Mouse (Mus musculus): ENCODE results near the gene Rad54l. TPM values are rescaled to one million over a fixed set of nuclear protein-coding genes. Genes with fewer than 3 reads are reported as not detected.

The Rad54l gene
- 7.1 TPM for polyA plus RNA-seq (2015; fragmentation: Illumina TruSeq; extraction: RNeasy Lipid Tissue Mini Kit (QIAGEN cat#74804); ENCODE audit: insufficient read depth, low replicate concordance)

GRCm38 (mm10) chr4:116123602-116124519 is at the start of gene Rad54l, which contains the start of gene Pomgnt1:
Gene Rad54l, minus strand, starts transcription at chr4:116123690.
Gene Pomgnt1, plus strand, starts transcription at chr4:116123840.

DNA sequence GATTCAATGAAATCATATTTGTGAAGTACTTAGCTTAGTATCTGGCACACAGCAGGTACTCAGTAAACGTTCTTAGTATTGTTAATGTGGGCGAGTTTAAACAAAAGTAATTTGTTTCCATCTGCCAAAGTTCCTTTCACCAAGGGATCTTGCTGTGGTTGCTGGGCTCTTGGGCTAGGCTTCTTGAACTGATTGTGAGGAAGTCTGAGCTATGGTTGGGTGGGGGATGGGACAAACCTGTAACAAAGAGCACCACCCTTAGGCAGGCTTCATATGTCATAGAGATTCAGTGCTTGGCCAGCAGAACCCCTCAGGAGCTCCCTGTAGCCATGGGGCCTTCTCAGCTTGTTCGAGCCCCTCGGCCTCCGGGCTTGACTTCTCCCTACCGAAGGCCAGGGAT is 49.6 kb upstream of the Rad54l start, which contains the start of the genes 1700042G07Rik and Gm49337:
1700042G07Rik (plus strand) TSS at position 301 of the 400 bp plus-strand sequence.
Gm49337 (plus strand) TSS at position 313 of the 400 bp plus-strand sequence.

DNA sequence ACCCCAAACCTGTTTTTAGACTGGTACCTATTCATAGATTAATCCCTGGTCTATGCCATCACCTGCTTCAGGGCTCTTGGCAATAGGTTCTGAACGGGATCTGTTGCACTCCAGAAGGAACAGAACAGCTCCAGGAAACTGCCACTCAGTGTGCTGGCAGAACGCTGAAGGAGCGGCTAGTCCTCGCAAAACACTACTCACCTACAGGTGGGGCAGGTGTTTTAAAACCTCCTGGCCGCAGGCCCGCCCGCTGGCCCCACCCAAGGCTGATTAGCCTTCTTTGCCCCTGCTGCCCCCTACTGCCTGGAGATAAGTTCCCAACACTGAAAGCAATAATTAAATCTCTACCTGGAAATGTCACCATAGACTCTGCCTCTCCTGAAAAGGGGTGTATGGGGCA is 43.9 kb upstream of the Rad54l start, which contains the start of gene Tspan1:
Tspan1 (minus strand) TSS at position 198 of the 400 bp plus-strand sequence.

DNA sequence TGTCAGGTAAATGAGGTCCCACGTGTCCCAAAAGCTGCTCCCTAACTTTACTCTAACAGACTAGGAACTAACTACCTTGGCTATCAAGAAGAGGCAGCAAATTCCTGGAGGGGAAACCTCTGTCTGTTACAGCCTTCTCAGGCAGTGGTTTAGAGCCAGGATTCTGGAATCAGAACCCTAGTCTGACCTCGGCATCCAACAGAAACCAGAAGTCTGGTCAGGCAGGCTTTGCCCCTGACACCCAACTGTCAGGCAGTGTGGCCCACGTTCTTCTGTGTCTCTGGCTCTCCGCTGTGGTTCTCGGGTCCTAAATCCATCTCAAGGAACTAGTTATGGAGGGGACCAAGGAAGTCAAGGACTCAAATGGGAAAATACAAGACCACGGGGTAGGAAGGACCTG is 27.7 kb upstream of the Rad54l start, which contains the start of gene Lurap1:
Lurap1 (minus strand) TSS at position 101 of the 400 bp plus-strand sequence.

DNA sequence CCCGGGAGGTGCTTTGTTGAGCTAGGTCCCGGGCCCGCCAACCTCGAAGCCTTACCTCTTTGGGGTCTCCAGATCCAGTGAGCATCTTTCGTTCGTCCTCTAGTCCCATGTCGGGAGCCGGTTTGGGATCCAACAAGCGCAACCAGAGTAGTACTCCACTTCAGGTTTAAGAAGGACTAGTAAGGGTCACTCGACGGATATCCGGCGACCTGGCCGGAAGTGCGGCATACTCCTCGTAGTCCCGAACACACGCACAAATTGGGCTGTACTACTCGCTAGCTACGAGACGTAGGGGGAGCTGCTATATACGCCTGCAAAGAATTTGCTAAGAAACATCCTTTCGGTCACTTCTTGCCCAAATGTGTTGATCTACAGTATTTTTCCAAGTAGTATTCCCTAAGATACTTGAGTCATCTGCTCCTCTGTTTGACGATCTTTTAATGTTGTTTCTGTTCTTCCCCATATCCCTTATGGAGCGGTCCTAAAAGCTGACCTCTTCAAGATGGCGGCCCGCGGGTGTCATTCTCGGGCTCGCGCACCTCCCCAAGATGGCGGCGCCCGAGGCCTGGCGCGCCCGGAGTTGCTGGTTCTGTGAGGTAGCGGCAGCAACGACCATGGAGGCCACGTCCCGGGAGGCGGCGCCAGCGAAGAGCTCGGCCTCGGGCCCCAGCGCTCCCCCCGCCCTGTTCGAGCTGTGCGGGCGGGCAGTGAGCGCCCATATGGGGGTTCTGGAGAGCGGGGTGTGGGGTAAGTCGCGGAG is 48.4 kb downstream of the Rad54l start, which contains the start of the genes Uqcrh and Lrrc41:
Uqcrh (minus strand) TSS at position 211 of the 760 bp plus-strand sequence.
Lrrc41 (plus strand) TSS at position 409 of the 760 bp plus-strand sequence.

DNA sequence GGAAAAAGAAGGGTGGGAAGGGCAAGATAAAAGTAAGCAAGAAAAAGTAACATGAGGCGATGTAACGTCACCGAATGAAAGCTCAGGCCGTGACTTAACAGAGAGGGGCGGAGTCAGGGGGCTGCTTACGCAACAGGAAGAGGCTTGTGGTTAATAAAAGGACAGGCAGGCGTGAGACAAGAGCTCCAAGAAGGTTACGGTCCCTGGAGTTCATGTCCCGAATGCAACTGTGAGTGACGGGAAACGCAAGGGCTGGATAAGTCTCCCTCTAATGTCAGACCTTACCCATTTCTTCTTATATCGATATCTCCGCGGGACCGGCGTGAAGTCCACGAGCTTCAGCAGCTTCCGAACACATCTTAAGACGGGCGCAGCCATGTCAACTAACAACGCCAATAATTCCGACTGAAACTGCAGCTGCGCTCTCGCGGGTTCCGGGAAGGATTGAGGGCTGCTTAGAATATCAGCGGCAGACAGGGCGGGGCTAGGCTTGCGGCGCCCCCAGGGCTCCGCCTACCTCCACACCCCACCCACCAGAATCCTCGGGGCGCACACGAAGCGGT is 70.0 kb downstream of the Rad54l start, which contains the start of gene Nsun4:
Nsun4 (minus strand) TSS at position 478 of the 563 bp plus-strand sequence.

Other genes with a start within 250 kb of the Rad54l start
- not detected for gene Kncn, start 239.3 kb downstream of the Rad54l start, polyA plus RNA-seq (2015; fragmentation: Illumina TruSeq; extraction: RNeasy Lipid Tissue Mini Kit (QIAGEN cat#74804); ENCODE audit: insufficient read depth, low replicate concordance)
- not detected for gene 6430628N08Rik, start 233.0 kb downstream of the Rad54l start, polyA plus RNA-seq (2015; fragmentation: Illumina TruSeq; extraction: RNeasy Lipid Tissue Mini Kit (QIAGEN cat#74804); ENCODE audit: insufficient read depth, low replicate concordance)
- gene Dmbx1, start 183.8 kb downstream of the Rad54l start, polyA plus RNA-seq (2015; fragmentation: Illumina TruSeq; extraction: RNeasy Lipid Tissue Mini Kit (QIAGEN cat#74804); ENCODE audit: insufficient read depth, low replicate concordance) = not detected
- gene Faah, start 105.8 kb downstream of the Rad54l start, polyA plus RNA-seq (2015; fragmentation: Illumina TruSeq; extraction: RNeasy Lipid Tissue Mini Kit (QIAGEN cat#74804); ENCODE audit: insufficient read depth, low replicate concordance) = 23.8 TPM
- 21.4 TPM for gene Nsun4, start 69.8 kb downstream of the Rad54l start, polyA plus RNA-seq (2015; fragmentation: Illumina TruSeq; extraction: RNeasy Lipid Tissue Mini Kit (QIAGEN cat#74804); ENCODE audit: insufficient read depth, low replicate concordance)
- 789 TPM for gene Uqcrh, start 48.6 kb downstream of the Rad54l start, polyA plus RNA-seq (2015; fragmentation: Illumina TruSeq; extraction: RNeasy Lipid Tissue Mini Kit (QIAGEN cat#74804); ENCODE audit: insufficient read depth, low replicate concordance)
- gene Lrrc41, start 48.4 kb downstream of the Rad54l start, polyA plus RNA-seq (2015; fragmentation: Illumina TruSeq; extraction: RNeasy Lipid Tissue Mini Kit (QIAGEN cat#74804); ENCODE audit: insufficient read depth, low replicate concordance) = 11.7 TPM
- 34.9 TPM for gene Pomgnt1, start 150 bp upstream of the Rad54l start, polyA plus RNA-seq (2015; fragmentation: Illumina TruSeq; extraction: RNeasy Lipid Tissue Mini Kit (QIAGEN cat#74804); ENCODE audit: insufficient read depth, low replicate concordance)
- 3.5 TPM for gene Lurap1, start 27.6 kb upstream of the Rad54l start, polyA plus RNA-seq (2015; fragmentation: Illumina TruSeq; extraction: RNeasy Lipid Tissue Mini Kit (QIAGEN cat#74804); ENCODE audit: insufficient read depth, low replicate concordance)
- not detected for gene Tspan1, start 43.9 kb upstream of the Rad54l start, polyA plus RNA-seq (2015; fragmentation: Illumina TruSeq; extraction: RNeasy Lipid Tissue Mini Kit (QIAGEN cat#74804); ENCODE audit: insufficient read depth, low replicate concordance)
- gene 1700042G07Rik, start 49.7 kb upstream of the Rad54l start, polyA plus RNA-seq (2015; fragmentation: Illumina TruSeq; extraction: RNeasy Lipid Tissue Mini Kit (QIAGEN cat#74804); ENCODE audit: insufficient read depth, low replicate concordance) = not detected
- not detected for gene Gm49337, start 49.7 kb upstream of the Rad54l start, polyA plus RNA-seq (2015; fragmentation: Illumina TruSeq; extraction: RNeasy Lipid Tissue Mini Kit (QIAGEN cat#74804); ENCODE audit: insufficient read depth, low replicate concordance)
- 7.0 TPM for gene Pik3r3, start 97.9 kb upstream of the Rad54l start, polyA plus RNA-seq (2015; fragmentation: Illumina TruSeq; extraction: RNeasy Lipid Tissue Mini Kit (QIAGEN cat#74804); ENCODE audit: insufficient read depth, low replicate concordance)